Mouse (Mus musculus): ENCODE data around the gene Srgap1. TPM values are rescaled to one million over a fixed set of nuclear protein-coding genes. Genes with fewer than 3 reads are reported as not detected.

Gene Srgap1
- total and polyA plus RNA-seq, 2 experiments from 2014 or later: 20.2 to 27.8 TPM

- Histone ChIP-seq H3K27ac (ENCODE audit: low read depth, low read length) (no peak overlapping the region), H3K4me3 (ENCODE audit: low read depth, low read length) (no peak overlapping the region), H3K9me3 (ENCODE audit: low read length) (no peaks in the 10 kb centered on the region), H3K4me1 (ENCODE audit: insufficient read depth) (peaks cover 3% of the 10 kb centered on the region; the same call in 1 of the 2 replicates), H3K4me2 (ENCODE audit: low read depth) (no peak overlapping the region), H3K36me3 (ENCODE audit: insufficient read depth) (no peaks in the 10 kb centered on the region), H3K27me3 (ENCODE audit: insufficient read depth, low read length) (no peaks in the 10 kb centered on the region), H3K9ac (no peak overlapping the region)
- no peak for DNase-seq
- peak; percentile 54; the same call in 1 of the 2 replicates for ATAC-seq
- TF ChIP-seq CTCF (IDR thresholded peaks at IDR 0.05; ENCODE audit: low read depth): no peak
- WGBS: 40% methylated on average over 10 of the region's 10 CpGs
Observed at GRCm38 (mm10) chr10:122018594-122019048, 28.5 kb downstream of the Srgap1 start.

- H3K27me3 ChIP-seq (ENCODE audit: insufficient read depth, low read length): no peaks in the 10 kb centered on the region
- ATAC-seq (no peak), DNase-seq (no peak)
- no peak overlapping the region for H3K4me2 ChIP-seq (ENCODE audit: low read depth)
- no peak overlapping the region for H3K9ac ChIP-seq
- H3K4me3 ChIP-seq (ENCODE audit: low read depth, low read length): no peak overlapping the region
- H3K9me3 ChIP-seq (ENCODE audit: low read length): no peaks in the 10 kb centered on the region
- peaks cover 3% of the 10 kb centered on the region; the same call in 1 of the 2 replicates for H3K4me1 ChIP-seq (ENCODE audit: insufficient read depth)
- WGBS: 88% methylated on average over 8 of the region's 8 CpGs
- H3K36me3 ChIP-seq (ENCODE audit: insufficient read depth): no peaks in the 10 kb centered on the region
- H3K27ac ChIP-seq (ENCODE audit: low read depth, low read length): no peak overlapping the region
- no peak for TF ChIP-seq CTCF (IDR thresholded peaks at IDR 0.05; ENCODE audit: low read depth)
Observed at GRCm38 (mm10) chr10:122017743-122018142, 29.4 kb downstream of the Srgap1 start.

GRCm38 (mm10) chr10:122017063-122017462 is 30.1 kb downstream of the Srgap1 start:
- H3K27me3 ChIP-seq (ENCODE audit: insufficient read depth, low read length): no peaks in the 10 kb centered on the region
- no peak overlapping the region for H3K4me2 ChIP-seq (ENCODE audit: low read depth)
- H3K9ac ChIP-seq: no peak overlapping the region
- no peak overlapping the region for H3K27ac ChIP-seq (ENCODE audit: low read depth, low read length)
- 83% methylated on average over 5 of the region's 5 CpGs for WGBS
- ATAC-seq: no peak
- TF ChIP-seq CTCF (IDR thresholded peaks at IDR 0.05; ENCODE audit: low read depth): no peak
- no peak overlapping the region for H3K4me3 ChIP-seq (ENCODE audit: low read depth, low read length)
- DNase-seq: no peak
- no peaks in the 10 kb centered on the region for H3K36me3 ChIP-seq (ENCODE audit: insufficient read depth)
- H3K9me3 ChIP-seq (ENCODE audit: low read length): no peaks in the 10 kb centered on the region
- peaks cover 3% of the 10 kb centered on the region; the same call in 1 of the 2 replicates for H3K4me1 ChIP-seq (ENCODE audit: insufficient read depth)

- no peak for TF ChIP-seq CTCF (IDR thresholded peaks at IDR 0.05; ENCODE audit: low read depth)
- H3K9me3 ChIP-seq (ENCODE audit: low read length): no peaks in the 10 kb centered on the region
- 96% methylated on average over 3 of the region's 3 CpGs for WGBS
- no peak overlapping the region for H3K27ac ChIP-seq (ENCODE audit: low read depth, low read length)
- H3K4me2 ChIP-seq (ENCODE audit: low read depth): no peak overlapping the region
- H3K4me3 ChIP-seq (ENCODE audit: low read depth, low read length): no peak overlapping the region
- H3K36me3 ChIP-seq (ENCODE audit: insufficient read depth): no peaks in the 10 kb centered on the region
- ATAC-seq (no peak), DNase-seq (no peak)
- no peak overlapping the region for H3K9ac ChIP-seq
- H3K4me1 ChIP-seq (ENCODE audit: insufficient read depth): peaks cover 3% of the 10 kb centered on the region; the same call in 1 of the 2 replicates
- H3K27me3 ChIP-seq (ENCODE audit: insufficient read depth, low read length): no peaks in the 10 kb centered on the region
Observed at GRCm38 (mm10) chr10:122016631-122017030, 30.5 kb downstream of the Srgap1 start.

GRCm38 (mm10) chr10:122012321-122012720 is 34.8 kb downstream of the Srgap1 start:
- no peak for DNase-seq
- no peak for TF ChIP-seq CTCF (IDR thresholded peaks at IDR 0.05; ENCODE audit: low read depth)
- Histone ChIP-seq H3K9ac (no peak overlapping the region), H3K27me3 (ENCODE audit: insufficient read depth, low read length) (no peaks in the 10 kb centered on the region), H3K4me1 (ENCODE audit: insufficient read depth) (0 out of 2 replicates have a peak, but pooled peaks cover 10% of the 10 kb centered on the region), H3K36me3 (ENCODE audit: insufficient read depth) (no peaks in the 10 kb centered on the region), H3K27ac (ENCODE audit: low read depth, low read length) (no peak overlapping the region), H3K4me3 (ENCODE audit: low read depth, low read length) (no peak overlapping the region), H3K9me3 (ENCODE audit: low read length) (no peaks in the 10 kb centered on the region), H3K4me2 (ENCODE audit: low read depth) (no peak overlapping the region)
- ATAC-seq: no peak
- 87% methylated on average over 6 of the region's 6 CpGs for WGBS

GRCm38 (mm10) chr10:122008731-122009391 is 38.3 kb downstream of the Srgap1 start:
- Histone ChIP-seq H3K9ac (no peak overlapping the region), H3K4me1 (ENCODE audit: insufficient read depth) (0 out of 2 replicates have a peak, but pooled peaks cover 10% of the 10 kb centered on the region), H3K27ac (ENCODE audit: low read depth, low read length) (no peak overlapping the region), H3K4me2 (ENCODE audit: low read depth) (no peak overlapping the region), H3K36me3 (ENCODE audit: insufficient read depth) (no peaks in the 10 kb centered on the region), H3K4me3 (ENCODE audit: low read depth, low read length) (no peak overlapping the region), H3K27me3 (ENCODE audit: insufficient read depth, low read length) (no peaks in the 10 kb centered on the region), H3K9me3 (ENCODE audit: low read length) (no peaks in the 10 kb centered on the region)
- 58% methylated on average over 12 of the region's 12 CpGs for whole genome bisulfite sequencing
- ATAC-seq: no peak
- TF ChIP-seq CTCF (IDR thresholded peaks at IDR 0.05; ENCODE audit: low read depth): no peak
- DNase-seq: no peak

- Histone ChIP-seq H3K4me1 (ENCODE audit: insufficient read depth) (0 out of 2 replicates have a peak, but pooled peaks cover 10% of the 10 kb centered on the region), H3K9ac (no peak overlapping the region), H3K27me3 (ENCODE audit: insufficient read depth, low read length) (no peaks in the 10 kb centered on the region), H3K4me3 (ENCODE audit: low read depth, low read length) (no peak overlapping the region), H3K36me3 (ENCODE audit: insufficient read depth) (no peaks in the 10 kb centered on the region), H3K27ac (ENCODE audit: low read depth, low read length) (no peak overlapping the region), H3K9me3 (ENCODE audit: low read length) (no peaks in the 10 kb centered on the region), H3K4me2 (ENCODE audit: low read depth) (no peak overlapping the region)
- WGBS: 70% methylated on average over 2 of the region's 2 CpGs
- no peak for ATAC-seq
- TF ChIP-seq CTCF (IDR thresholded peaks at IDR 0.05; ENCODE audit: low read depth): no peak
- no peak for DNase-seq
Observed at GRCm38 (mm10) chr10:122008370-122008730, 38.8 kb downstream of the Srgap1 start.

Data from forebrain, postnatal 0 days (tissue).